Mouse (Mus musculus) embryo, embryonic 11 days (tissue): ENCODE measurements around the gene Gm44965.
A peak's percentile ranks its signal among the peaks of the same experiment; 100 is the strongest.
"Not testable (repeated sequence)": the region's sequence is repeated elsewhere in the genome, so short reads cannot be mapped to it uniquely, and the experiment has no call there.

Source experiments
- DNase-seq: peaks from one replicate; pipeline ENCODE4 v3.0.0-alpha.2; 2015

The Gm44965 gene

GRCm38 (mm10) chr6:48581257-48581656 is 12.5 kb upstream of the Gm44965 start:
- no peak for DNase-seq

- peak; percentile 85 for DNase-seq
Observed at GRCm38 (mm10) chr6:48582037-48582436, 11.7 kb upstream of the Gm44965 start.

- DNase-seq = no peak
Observed at GRCm38 (mm10) chr6:48589194-48589750, 4.5 kb upstream of the Gm44965 start, which contains the start of gene Gm45021. TSS of gene Gm45021 (plus strand) at chr6:48589610.

GRCm38 (mm10) chr6:48591221-48591845 is 2.4 kb upstream of the Gm44965 start:
- no peak for DNase-seq

- DNase-seq = no peak
Observed at GRCm38 (mm10) chr6:48591871-48592270, 1.9 kb upstream of the Gm44965 start.

- DNase-seq = peak; percentile 79
Observed at GRCm38 (mm10) chr6:48594043-48594738, 450 bp downstream of the Gm44965 start.

GRCm38 (mm10) chr6:48595278-48595677 is 1.5 kb downstream of the Gm44965 start:
- no peak for DNase-seq

GRCm38 (mm10) chr6:48596545-48597232 is 2.9 kb downstream of the Gm44965 start:
- no peak for DNase-seq

- no peak for DNase-seq
Observed at GRCm38 (mm10) chr6:48597233-48597625, 3.5 kb downstream of the Gm44965 start.

GRCm38 (mm10) chr6:48600594-48600993 is 6.9 kb downstream of the Gm44965 start:
- no peak for DNase-seq

GRCm38 (mm10) chr6:48601271-48602079 is 7.7 kb downstream of the Gm44965 start, which contains the start of gene Zfp775:
TSS of gene Zfp775 (plus strand) at chr6:48602063.
- peak; percentile 97 for DNase-seq

- DNase-seq = peak; percentile 50
Observed at GRCm38 (mm10) chr6:48602080-48602741, 8.5 kb downstream of the Gm44965 start.

GRCm38 (mm10) chr6:48608124-48608523 is 14.4 kb downstream of the Gm44965 start:
- DNase-seq = no peak

- DNase-seq = no peak
Observed at GRCm38 (mm10) chr6:48609512-48609911, 15.8 kb downstream of the Gm44965 start.

- no peak for DNase-seq
Observed at GRCm38 (mm10) chr6:48610657-48611056, 16.9 kb downstream of the Gm44965 start.

GRCm38 (mm10) chr6:48613464-48613863 is 19.7 kb downstream of the Gm44965 start:
- no peak for DNase-seq

GRCm38 (mm10) chr6:48614756-48615155 is 21.0 kb downstream of the Gm44965 start:
- DNase-seq = no peak

GRCm38 (mm10) chr6:48620031-48620430 is 26.3 kb downstream of the Gm44965 start:
- no peak for DNase-seq

- not testable (repeated sequence) for DNase-seq
Observed at GRCm38 (mm10) chr6:48622186-48622843, 28.6 kb downstream of the Gm44965 start.

- DNase-seq = no peak
Observed at GRCm38 (mm10) chr6:48623460-48623859, 29.7 kb downstream of the Gm44965 start.

- no peak for DNase-seq
Observed at GRCm38 (mm10) chr6:48626464-48626863, 32.7 kb downstream of the Gm44965 start, which contains the start of gene AI854703. TSS of gene AI854703 (plus strand) at chr6:48626764.
